In the genomic region with DNA sequence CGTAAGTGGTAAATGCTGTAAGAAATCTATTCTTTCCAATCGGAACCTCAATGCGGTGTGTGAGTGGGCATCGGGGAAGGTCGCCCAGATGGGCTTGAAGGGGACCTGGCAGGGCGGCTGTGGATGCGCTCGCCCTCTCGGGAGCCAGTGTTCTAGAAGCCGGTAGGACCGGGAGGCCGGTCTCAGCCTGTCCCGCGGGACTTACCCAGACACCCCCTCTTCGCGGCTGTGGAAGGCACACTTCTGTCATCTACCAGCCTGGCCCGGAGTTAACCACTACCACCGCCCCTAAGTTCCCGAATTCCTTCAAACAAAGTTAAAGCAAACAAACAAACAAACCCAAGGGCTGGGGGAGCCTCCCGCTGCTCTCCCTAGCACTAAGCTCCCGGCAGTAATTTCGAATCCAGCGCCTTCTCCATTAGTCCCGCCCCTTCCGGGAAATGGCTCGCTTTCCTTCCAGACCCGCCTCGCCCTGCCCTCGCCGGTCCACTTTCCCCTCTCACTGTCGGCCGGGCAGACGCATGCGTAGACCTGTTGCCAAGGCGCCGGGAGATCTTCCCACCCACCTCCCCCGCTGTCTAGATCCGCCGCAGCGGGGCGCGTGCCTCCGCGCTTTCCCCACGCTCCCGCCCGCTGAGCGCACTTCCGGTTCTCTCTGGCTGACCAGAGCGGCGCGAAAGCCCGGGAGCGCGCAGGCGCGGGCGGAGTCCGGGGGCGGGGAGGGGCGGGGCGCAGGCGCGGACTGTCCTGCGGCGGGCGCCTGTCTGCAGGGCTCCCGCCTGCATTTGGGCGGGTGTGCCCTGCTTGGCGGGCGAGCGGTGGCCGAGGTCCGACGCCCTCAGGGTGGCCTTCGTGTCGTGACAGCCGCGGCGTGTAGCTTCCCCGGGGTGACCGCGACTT, we compare ENCODE assay signal across 8 mouse cellular contexts. TPM values are rescaled to one million over a fixed set of nuclear protein-coding genes. Genes with fewer than 3 reads are reported as not detected.
A peak's percentile ranks its signal among the peaks of the same experiment; 100 is the strongest.
DNase-seq lines count a peak whose midpoint lies in the region; ATAC-seq lines count a peak whose summit lies in the region.

A gene (minus strand): TSS at position 420 of the 900 bp plus-strand sequence.
A gene (plus strand): TSS at position 505 of the 900 bp plus-strand sequence.

- peak; percentile 91 for ATAC-seq in megakaryocyte progenitor cell, adult 5-6 weeks (replicated peaks; ENCODE audit: poor library complexity)

- DNase-seq in adipocyte (ENCODE audit: low spot score), result peak; percentile 97
- DNase-seq in embryo, embryonic 10 days (ENCODE audit: low spot score), result peak; percentile 97
- peak; percentile 94 for DNase-seq in gastrocnemius, postnatal 10 days
- peak; percentile 97 for DNase-seq in induced T-regulatory cell, adult 2 months (ENCODE audit: low read depth)
- DNase-seq in left cerebral cortex, adult 9 months (ENCODE audit: low spot score in 2 of 2), result peak; percentile 83 to 91
- peak; percentile 87 for DNase-seq in right cerebral cortex, postnatal 14 days
- peak; percentile 89 to 95 for DNase-seq in urinary bladder, postnatal 36 days (ENCODE audit: low spot score in 2 of 2)

RNA-seq across cellular contexts. Expression of the first gene that starts in this region (rescaled TPM):
- total RNA-seq in gastrocnemius, postnatal 10 days (2021), result 1 to 10 TPM; 3.9 to 7.2 TPM
- 21.6 and 25.4 TPM in 2 replicates for total RNA-seq in megakaryocyte progenitor cell, adult 5-6 weeks (2015)
- 17.1 and 28.3 TPM in 2 replicates for total RNA-seq in megakaryocyte progenitor cell, adult 5-6 weeks (2017)

RNA-seq across cellular contexts. Expression of the second gene that starts in this region (rescaled TPM):
- total RNA-seq in gastrocnemius, postnatal 10 days (2021), result 10 to 100 TPM; 47.5 to 55.2 TPM
- 91.1 and 103 TPM in 2 replicates for total RNA-seq in megakaryocyte progenitor cell, adult 5-6 weeks (2015)
- total RNA-seq in megakaryocyte progenitor cell, adult 5-6 weeks (2017), result 90.7 and 119 TPM in 2 replicates

Comparison
In these comparisons a context has a peak if more than half of its experiments do, and no peak if none do; other contexts are left out.
1. Peak in every context shown above with its lines: DNase-seq and ATAC-seq.